Mouse (Mus musculus): Measurements from ENCODE around the gene Rcor1.

The Rcor1 gene

GRCm38 (mm10) chr12:111038976-111039612, at the start of gene Rcor1:
Rcor1 (plus strand) TSS chr12:111039351.
- peak; percentile 99 for DNase-seq (ENCODE audit: low read depth, low spot score)

GRCm38 (mm10) chr12:110989409-110989808, 49.7 kb upstream of the Rcor1 start:
- no peak for DNase-seq (ENCODE audit: low read depth, low spot score)

DNA sequence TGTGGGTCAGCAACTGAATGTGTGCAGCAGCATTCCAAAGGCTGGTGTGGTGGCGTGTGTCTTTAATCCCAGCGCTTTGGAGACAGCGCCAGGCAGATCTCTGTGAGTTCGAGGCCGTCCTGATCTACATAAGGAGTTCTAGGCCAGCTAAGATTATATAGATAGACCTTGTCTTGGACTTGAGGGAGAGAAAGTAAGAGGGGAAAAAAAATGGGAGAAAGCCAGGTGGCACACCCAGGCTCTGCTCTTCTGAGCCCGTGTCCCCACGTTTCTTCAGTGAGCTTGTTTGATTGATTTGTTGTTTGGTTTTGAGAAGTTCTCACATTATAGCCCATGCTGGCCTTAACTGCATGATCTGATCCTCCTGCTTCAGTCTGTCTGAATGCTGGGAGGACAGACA, 48.7 kb upstream of the Rcor1 start:
- DNase-seq (ENCODE audit: low read depth, low spot score): no peak

DNA sequence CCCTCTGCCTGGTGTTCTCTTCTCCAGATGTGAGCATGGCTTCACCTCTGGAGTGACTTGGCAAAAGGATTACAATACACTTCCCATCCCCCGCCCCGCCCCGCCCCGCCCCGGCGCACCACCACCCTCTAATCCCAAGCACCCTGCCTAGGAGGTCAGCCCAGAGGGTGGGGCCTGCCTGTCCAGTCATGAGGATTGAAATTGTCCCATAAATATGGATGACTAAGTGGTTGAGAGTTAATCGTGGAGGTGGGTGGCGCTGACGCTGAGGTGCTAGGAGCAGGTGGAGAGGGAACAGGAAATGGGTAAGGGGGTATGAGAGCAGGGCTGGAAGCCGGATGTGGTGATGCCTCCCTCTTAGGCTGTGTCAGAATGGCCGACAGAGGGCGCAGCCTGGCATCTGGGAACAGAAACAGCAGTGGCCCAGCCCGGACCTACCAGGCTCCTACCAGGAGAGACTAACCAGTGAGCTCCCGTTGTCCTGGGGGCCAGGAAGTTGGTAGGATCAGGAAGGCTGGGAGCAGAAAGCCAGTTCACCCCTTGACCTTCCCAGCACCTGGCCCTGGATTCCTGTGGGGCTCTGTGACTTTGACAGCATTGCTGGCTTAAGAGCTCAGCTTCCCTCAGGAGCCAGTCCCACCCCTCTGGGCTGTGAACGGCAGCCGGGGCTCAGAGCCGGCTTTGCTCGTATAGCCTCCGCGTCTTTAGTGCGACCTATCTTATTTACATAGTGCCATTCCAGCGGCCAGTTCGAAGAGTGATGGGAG, 47.6 kb upstream of the Rcor1 start:
- peak; percentile 67 for DNase-seq (ENCODE audit: low read depth, low spot score)

DNA sequence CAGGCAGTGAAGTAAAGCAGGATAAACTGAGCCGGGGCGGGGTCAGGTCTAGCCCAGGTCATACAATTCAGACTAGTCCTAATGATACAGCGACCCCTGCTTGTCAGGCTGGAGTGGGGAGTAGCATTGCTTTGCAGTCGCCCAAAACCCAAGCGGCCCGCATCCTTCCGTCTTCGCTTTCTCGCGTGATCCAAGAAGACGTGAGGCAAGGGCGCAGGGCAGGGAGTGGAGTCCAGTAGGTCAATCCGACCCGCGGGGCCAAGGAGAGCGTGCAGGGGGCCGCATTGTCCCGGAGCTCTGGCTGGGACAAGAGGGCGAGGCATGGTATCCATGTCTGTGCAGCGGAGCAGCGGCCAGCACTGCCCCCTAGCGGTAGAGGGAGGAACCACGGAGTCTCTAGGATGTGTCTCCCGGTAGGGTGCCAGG, 47.0 kb upstream of the Rcor1 start:
- DNase-seq (ENCODE audit: low read depth, low spot score): peak; percentile 73

GRCm38 (mm10) chr12:110992771-110993170, 46.4 kb upstream of the Rcor1 start:
- DNase-seq (ENCODE audit: low read depth, low spot score): no peak

DNA sequence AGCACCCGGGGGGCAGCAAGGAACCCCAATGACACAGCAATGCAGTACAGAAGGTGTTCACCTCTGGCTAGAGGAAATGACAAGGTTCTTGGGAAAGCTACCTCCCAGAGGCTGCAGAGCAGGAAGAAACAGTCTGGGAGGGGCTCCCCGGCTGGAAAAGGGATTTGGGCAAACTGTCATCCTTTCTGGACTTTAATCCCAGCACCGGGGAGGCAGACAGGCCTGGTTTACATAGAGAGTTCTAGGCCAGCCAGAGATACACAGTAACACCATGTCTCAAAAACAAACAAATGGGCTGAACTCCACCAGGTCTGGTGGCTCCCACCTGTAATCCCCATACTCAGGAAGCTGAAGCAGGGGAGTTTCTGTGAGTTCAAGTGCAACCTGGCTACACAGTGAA, 45.9 kb upstream of the Rcor1 start:
- no peak for DNase-seq (ENCODE audit: low read depth, low spot score)

DNA sequence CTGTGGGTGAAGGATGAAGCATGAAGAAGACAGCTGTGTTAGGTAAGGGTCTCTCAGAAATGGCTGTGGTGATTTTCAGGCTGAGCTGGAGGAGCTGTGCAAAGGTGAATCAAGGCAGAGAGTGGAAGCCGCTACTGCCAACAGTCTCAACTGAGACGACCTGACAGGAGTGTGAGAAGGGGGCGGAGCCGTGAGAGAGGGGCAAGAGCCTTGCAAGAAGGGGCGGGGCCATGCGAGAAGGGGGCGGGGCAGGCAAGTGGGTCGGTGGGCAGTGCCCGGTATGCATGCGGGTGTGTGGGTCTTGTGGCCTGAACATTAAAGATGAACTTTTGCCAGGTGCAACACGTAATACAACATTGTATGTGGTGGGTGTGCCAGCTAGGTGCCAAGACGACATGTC, 44.5 kb upstream of the Rcor1 start:
- no peak for DNase-seq (ENCODE audit: low read depth, low spot score)

DNA sequence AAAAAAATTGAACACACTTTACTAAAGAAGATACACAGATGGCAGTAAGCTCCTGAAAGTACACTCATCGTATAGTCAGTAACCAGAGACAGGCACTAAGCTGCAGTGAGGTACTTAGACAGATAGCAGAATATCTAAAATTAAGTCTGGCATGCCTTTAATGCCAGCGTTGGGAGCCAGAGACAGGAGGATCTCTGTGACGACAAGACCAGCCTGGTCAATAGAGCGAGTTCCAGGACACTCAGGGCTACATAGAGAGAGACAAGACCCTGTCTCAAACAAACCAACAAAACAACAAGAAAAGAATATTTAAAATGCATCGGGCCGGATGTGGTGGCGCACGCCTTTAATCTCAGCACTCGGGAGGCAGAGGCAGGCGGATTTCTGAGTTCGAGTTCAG, 41.1 kb upstream of the Rcor1 start:
- DNase-seq (ENCODE audit: low read depth, low spot score): no peak

DNA sequence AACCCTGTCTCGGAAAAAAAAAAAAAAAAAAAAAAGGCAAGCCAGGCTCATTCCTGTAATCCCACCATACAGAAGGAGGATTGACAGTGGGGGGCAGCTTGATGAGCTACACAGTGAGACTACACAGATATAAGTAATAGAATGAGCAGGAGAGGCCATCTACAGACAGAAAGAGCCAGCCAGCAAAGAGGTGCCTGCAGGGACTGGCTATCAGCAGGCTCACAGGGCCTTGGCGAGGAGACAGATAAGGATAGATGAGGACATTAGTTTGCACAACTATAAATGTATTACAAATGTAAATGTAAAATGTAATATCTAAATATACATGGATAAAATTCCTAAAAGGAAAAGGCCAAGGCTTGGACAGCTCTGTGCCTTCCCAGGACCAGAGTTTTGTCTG, 39.3 kb upstream of the Rcor1 start:
- no peak for DNase-seq (ENCODE audit: low read depth, low spot score)

GRCm38 (mm10) chr12:111000956-111001355, 38.2 kb upstream of the Rcor1 start:
- no peak for DNase-seq (ENCODE audit: low read depth, low spot score)

DNA sequence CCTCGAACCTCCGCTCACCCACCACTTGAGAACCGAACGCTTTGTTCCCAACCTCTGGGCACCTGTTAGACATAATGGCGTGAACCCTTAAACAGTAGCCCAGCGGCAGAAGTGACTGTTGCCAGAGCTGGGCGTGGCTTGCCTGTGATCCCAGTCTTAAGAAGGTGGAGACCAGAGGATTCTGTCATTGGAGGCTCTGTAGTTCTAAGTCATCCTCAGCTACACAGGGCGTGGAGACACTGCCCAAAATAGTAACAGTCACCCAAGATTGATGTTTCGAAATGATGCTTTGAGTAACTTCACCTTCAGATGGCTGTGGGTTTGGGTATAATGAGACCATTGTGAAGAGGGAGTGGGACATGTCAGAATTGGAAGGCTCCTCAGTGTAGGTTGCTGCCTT, 35.0 kb upstream of the Rcor1 start:
- no peak for DNase-seq (ENCODE audit: low read depth, low spot score)

DNA sequence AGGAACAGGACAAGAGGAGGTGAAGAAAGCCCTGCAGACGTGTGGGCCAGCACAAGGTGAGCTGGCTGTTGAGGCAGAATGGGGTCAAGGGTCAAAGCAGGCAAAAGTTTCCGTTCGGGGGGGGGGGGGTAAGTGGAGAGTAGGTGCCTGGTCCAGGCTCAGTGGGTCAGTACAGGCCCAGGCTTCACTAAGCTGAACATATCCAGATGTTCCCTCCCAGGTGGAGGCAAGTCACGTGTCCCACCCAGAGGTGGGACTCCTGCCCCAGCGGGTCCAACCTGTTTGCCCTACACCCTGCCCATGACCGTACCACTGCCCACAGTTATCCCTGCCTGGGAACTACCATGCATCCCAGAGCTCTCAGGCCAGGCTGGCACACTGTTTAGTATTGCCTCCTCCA, 33.3 kb upstream of the Rcor1 start:
- no peak for DNase-seq (ENCODE audit: low read depth, low spot score)

DNA sequence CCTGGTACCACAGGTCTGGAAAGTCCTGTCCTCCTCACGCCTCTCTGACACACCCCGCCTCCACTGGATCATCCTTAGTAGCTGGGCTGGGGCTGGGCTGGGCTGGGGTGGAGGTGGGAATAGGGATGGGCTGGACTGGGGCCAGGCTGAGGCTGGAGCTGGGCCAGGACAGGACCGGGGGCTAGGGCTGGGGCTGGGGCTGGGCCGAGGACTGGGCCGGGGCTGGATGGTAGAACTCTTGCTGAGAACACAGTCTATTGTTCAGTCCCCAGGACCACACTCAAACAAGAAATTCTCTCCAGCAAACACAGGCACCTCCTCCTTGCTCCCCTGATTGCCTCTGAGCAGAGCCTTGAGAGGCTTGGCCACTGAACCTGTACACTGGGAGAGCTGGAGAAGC, 32.8 kb upstream of the Rcor1 start:
- DNase-seq (ENCODE audit: low read depth, low spot score): no peak

DNA sequence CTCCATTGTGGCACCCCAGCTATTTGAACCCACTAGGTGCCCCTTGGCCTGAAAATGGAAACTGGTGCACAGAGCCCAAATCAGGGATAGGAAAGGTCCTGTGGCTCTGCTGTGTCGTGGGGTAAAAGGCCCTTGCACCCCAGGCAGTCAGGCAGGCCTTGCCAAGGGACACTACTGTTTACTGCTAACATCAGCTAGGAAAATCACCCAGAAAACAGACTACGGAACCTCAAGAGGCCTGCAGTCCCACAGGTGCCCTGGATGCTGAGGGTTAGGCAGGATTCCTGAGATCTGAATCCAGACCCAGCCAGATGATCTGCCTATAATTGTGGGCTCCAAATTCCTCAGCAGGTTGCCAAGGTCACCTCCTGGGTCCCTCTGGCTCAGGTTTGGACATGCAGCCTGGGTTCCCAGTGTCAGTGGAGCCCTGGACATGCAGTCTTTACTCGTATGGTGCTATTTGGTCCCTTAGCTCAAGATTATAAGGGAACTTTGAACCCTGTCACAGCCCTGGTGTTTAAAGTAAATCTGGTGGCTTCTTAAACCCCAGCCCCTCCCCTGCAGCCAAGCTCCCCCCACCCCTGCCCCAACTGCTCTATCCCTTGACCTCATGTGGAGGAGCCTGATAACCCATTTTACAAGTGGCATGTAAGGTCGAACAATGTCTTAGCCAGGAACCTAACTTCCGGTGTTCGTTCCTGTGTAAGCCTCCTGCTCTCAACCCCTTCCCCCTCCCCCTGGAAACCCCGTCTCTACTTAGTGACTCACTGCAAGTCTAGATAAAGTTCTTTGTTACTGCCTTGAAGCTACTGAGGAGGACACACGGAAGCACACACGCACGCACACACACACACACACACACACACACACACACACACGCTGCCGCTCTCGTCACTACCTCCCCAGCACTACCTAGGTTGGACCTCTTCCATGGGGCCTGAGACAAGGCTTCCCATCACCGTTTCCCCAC, 31.7 kb upstream of the Rcor1 start:
- DNase-seq (ENCODE audit: low read depth, low spot score): no peak

GRCm38 (mm10) chr12:111008500-111009490, 30.4 kb upstream of the Rcor1 start:
- DNase-seq (ENCODE audit: low read depth, low spot score): no peak

DNA sequence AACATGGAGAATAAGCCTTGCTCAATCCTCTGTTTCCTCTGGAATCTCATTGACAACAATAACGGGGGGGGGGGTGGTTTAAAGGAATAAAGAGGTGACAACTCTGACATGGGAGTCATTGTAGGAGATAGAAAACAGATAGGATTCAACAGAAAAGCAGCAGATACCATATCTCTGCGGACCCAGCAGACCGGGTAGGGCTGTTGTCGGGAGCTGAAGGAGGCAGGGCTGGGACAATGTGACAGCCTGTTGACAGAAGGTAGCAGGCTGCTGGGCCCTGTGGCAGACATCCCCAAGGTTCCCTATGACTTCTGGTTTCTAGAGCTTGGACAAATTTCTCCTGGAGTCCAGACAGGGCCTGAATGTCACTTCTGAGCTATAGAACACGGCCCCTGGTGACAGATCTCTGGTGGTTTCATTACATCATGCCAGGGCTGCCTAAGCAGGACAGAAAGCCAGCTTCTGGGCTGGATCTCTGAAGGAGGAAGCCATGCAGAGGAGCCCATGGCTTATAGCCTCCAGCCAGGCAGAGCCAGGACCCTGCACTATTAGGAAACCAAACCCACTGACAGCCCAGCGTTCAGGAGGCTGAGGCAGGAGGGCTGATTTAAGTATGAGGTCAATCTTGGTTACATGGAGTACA, 29.4 kb upstream of the Rcor1 start:
- no peak for DNase-seq (ENCODE audit: low read depth, low spot score)

DNA sequence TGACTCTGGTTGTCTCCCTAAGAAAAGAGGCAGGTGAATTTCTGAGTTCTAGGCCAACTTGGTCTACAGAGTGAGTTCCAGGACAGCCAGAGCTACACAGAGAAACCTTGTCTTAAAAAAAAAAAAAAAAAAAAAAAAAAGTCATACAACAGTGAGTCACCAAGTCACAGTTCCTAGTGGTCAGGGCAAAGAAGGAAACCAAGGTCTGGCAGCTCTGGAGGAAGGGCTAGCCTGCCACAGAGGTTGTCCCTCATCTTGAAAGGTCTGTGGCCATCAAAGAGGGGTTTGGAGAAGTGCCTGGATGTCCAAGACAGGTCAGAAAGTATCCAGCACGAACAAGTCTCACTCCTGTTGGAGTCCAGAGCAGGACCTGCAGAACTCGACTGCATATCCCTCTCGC, 22.3 kb upstream of the Rcor1 start:
- no peak for DNase-seq (ENCODE audit: low read depth, low spot score)

DNA sequence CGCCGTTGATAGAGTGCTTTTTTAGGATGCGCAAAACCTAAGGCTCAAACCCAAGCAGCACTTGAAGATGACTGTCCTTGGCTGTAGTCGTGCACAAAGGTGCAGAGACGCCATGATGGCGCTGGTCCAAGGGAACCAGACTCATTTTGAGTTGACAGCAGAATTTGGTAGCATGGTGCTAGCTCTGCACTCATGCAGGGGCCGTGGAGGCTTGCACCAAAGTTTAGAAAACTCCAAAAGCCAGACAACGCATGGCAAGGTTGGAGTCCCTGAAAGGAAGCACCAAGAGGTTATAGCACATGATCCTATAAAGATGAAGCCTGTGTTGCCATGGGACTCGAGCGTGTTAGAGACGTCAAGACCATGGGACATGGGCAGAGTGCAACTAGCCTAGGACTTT, 21.1 kb upstream of the Rcor1 start:
- DNase-seq (ENCODE audit: low read depth, low spot score): no peak

GRCm38 (mm10) chr12:111019086-111019485, 20.1 kb upstream of the Rcor1 start:
- DNase-seq (ENCODE audit: low read depth, low spot score): no peak

DNA sequence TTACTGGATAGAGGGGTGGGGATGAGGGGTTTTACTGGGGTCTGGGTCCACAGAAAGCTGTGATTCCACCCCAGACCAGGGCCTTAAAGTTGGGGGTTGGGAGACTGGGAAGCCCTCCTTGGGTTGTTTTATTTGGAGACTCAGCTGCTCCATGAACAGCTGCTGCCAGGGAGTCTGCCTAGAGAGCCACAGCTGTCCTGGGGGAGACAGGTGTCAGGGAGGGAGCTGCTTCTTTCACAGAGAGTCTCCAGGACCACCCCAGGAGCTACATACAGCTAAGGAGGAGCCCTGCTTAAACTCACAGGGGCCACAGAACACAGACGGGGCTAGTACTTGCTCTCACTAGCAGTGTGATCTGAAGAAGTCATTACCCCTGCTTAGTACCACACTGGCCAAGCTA, 18.0 kb upstream of the Rcor1 start:
- no peak for DNase-seq (ENCODE audit: low read depth, low spot score)
